Mouse (Mus musculus) left cerebral cortex, postnatal 36 days (tissue): Measurements from ENCODE around the gene Npas3. TPM values are rescaled to one million over a fixed set of nuclear protein-coding genes. Genes with fewer than 3 reads are reported as not detected.
A peak's percentile ranks its signal among the peaks of the same experiment; 100 is the strongest.

Experiments
- DNase-seq, 2 experiments: peaks; one replicate each; pipeline ENCODE4 v3.0.0; 2021 to 2022; ENCODE audit warnings: low spot score in 2 of 2, mixed read lengths in 1 of 2
- intact Hi-C: fragments of 180-260 bp; cut with DNase I; formaldehyde crosslinking; loops from one replicate; pipeline ENCODE4 v1.15.1; 2025
- total RNA-seq, 2 experiments: library from RNA; stranded (reverse); gene quantifications; 2 replicates each; pipeline ENCODE4 v1.2.3; 2021

Gene Npas3
- total RNA-seq, 2 experiments from 2014 or later = 16.4 to 16.5 TPM

- DNase-seq = no peak
Observed at GRCm38 (mm10) chr12:53351860-53352259, 103.4 kb downstream of the Npas3 start.

GRCm38 (mm10) chr12:53365751-53366150 lies 117.3 kb downstream of the Npas3 start:
- intact Hi-C loops = no loop called here
- DNase-seq = no peak

More at GRCm38 (mm10) chr12:53351860-53352259, 103.4 kb downstream of the Npas3 start:
- intact Hi-C loops = no loop called here

- intact Hi-C loops = no loop called here
- DNase-seq = no peak
Observed at GRCm38 (mm10) chr12:53384851-53385250, 136.4 kb downstream of the Npas3 start.

- no peak for DNase-seq
- intact Hi-C loops = no loop called here
Observed at GRCm38 (mm10) chr12:53405856-53406255, 157.4 kb downstream of the Npas3 start.

GRCm38 (mm10) chr12:53407776-53408175 lies 159.3 kb downstream of the Npas3 start:
- DNase-seq = peak in 1 of 2 experiments; percentile 30
- intact Hi-C loops = no loop called here

- DNase-seq = no peak
- intact Hi-C loops = no loop called here
Observed at GRCm38 (mm10) chr12:53409711-53410110, 161.2 kb downstream of the Npas3 start.

GRCm38 (mm10) chr12:53410647-53411046 lies 162.2 kb downstream of the Npas3 start:
- intact Hi-C loops = no loop called here
- no peak for DNase-seq

- DNase-seq = no peak
- intact Hi-C loops = no loop called here
Observed at GRCm38 (mm10) chr12:53416096-53416495, 167.6 kb downstream of the Npas3 start.

- DNase-seq = no peak
- intact Hi-C loops = no loop called here
Observed at GRCm38 (mm10) chr12:53421701-53422100, 173.2 kb downstream of the Npas3 start.

GRCm38 (mm10) chr12:53423631-53424030 lies 175.2 kb downstream of the Npas3 start:
- no peak for DNase-seq
- intact Hi-C loops = no loop called here

GRCm38 (mm10) chr12:53426006-53426405 lies 177.5 kb downstream of the Npas3 start:
- DNase-seq = no peak

GRCm38 (mm10) chr12:53427153-53427552 lies 178.7 kb downstream of the Npas3 start:
- intact Hi-C loops = no loop called here
- no peak for DNase-seq

More at GRCm38 (mm10) chr12:53426006-53426405, 177.5 kb downstream of the Npas3 start:
- intact Hi-C loops = no loop called here

- no peak for DNase-seq
- intact Hi-C loops = no loop called here
Observed at GRCm38 (mm10) chr12:53442029-53442428, 193.6 kb downstream of the Npas3 start.

GRCm38 (mm10) chr12:53447469-53447868 lies 199.0 kb downstream of the Npas3 start:
- no peak for DNase-seq
- intact Hi-C loops = no loop called here

GRCm38 (mm10) chr12:53448040-53448439 lies 199.6 kb downstream of the Npas3 start:
- intact Hi-C loops = no loop called here
- DNase-seq = no peak

- no peak for DNase-seq
- intact Hi-C loops = no loop called here
Observed at GRCm38 (mm10) chr12:53467549-53467948, 219.1 kb downstream of the Npas3 start.

GRCm38 (mm10) chr12:53474486-53474885 lies 226.0 kb downstream of the Npas3 start:
- no peak for DNase-seq
- intact Hi-C loops = no loop called here

GRCm38 (mm10) chr12:53484924-53485323 lies 236.4 kb downstream of the Npas3 start:
- DNase-seq = no peak

GRCm38 (mm10) chr12:53496386-53496785 lies 247.9 kb downstream of the Npas3 start:
- DNase-seq = no peak
- intact Hi-C loops = no loop called here

More at GRCm38 (mm10) chr12:53484924-53485323, 236.4 kb downstream of the Npas3 start:
- intact Hi-C loops = no loop called here

GRCm38 (mm10) chr12:53514885-53515284 lies 266.4 kb downstream of the Npas3 start:
- no peak for DNase-seq
- intact Hi-C loops = no loop called here

GRCm38 (mm10) chr12:53519556-53519955 lies 271.1 kb downstream of the Npas3 start:
- DNase-seq = no peak
- intact Hi-C loops = no loop called here

- intact Hi-C loops = no loop called here
- DNase-seq = no peak
Observed at GRCm38 (mm10) chr12:53522631-53523030, 274.2 kb downstream of the Npas3 start.
